In genomic region chr3:80006263-80006662, GRCm38 (mm10) we compare ENCODE assay signal across 24 mouse cellular contexts.
DNase-seq lines count a peak whose midpoint lies in the region; ATAC-seq and TF ChIP-seq lines count a peak whose summit lies in the region.
"Had no signal": no experiment of that assay in that cellular context is flagged by ENCODE, and none has a peak within 500 bp of the region (broad histone marks: within the 10 kb centered on the region; RNA-seq: fewer than 3 reads in every experiment).

No protein-coding gene starts in this region.

- H3K27ac ChIP-seq in gastrocnemius, adult 2 months: peak overlapping the region; percentile 82
- H3K27ac ChIP-seq in heart, embryonic 13.5 days (replicated peaks): peak overlapping the region; percentile 51; the same call in 1 of the 2 replicates
- no peak overlapping the region for H3K27ac ChIP-seq in liver, postnatal 0 days (ENCODE audit: low read depth)
- H3K27ac ChIP-seq in liver, embryonic 13.5 days: no peak overlapping the region
- H3K27ac ChIP-seq: limb, embryonic 13.5 days; liver, embryonic 15.5 days; stomach, embryonic 15.5 days had no signal

- H3K4me2 ChIP-seq in heart, embryonic 13.5 days: no peak overlapping the region
- H3K4me2 ChIP-seq in liver, postnatal 0 days (ENCODE audit: low read depth, low read length): no peak overlapping the region
- H3K4me2 ChIP-seq in liver, embryonic 13.5 days: no peak overlapping the region
- H3K4me2 ChIP-seq: limb, embryonic 13.5 days; liver, embryonic 15.5 days; lung, embryonic 15.5 days; stomach, embryonic 15.5 days had no signal

- H3K9ac ChIP-seq in heart, embryonic 13.5 days: peak overlapping the region; percentile 40; the same call in 1 of the 2 replicates
- no peak overlapping the region for H3K9ac ChIP-seq in liver, postnatal 0 days (replicated peaks)
- no peak overlapping the region for H3K9ac ChIP-seq in liver, embryonic 13.5 days
- H3K9ac ChIP-seq: limb, embryonic 13.5 days; liver, embryonic 15.5 days; lung, embryonic 15.5 days; stomach, embryonic 15.5 days had no signal

- peak; percentile 26 for DNase-seq in gastrocnemius, adult 2 months
- no peak for DNase-seq in gastrocnemius, postnatal 14 days
- no peak for DNase-seq in heart, postnatal 14 days
- DNase-seq in liver: peak; percentile 17
- DNase-seq in liver, postnatal 0 days: no peak
- DNase-seq in liver, embryonic 13.5 days: no peak
- DNase-seq in frontal cortex, postnatal 10 days (ENCODE audit: low spot score in 2 of 2): no peak
- DNase-seq: adrenal gland, adult 8-10 months; cerebellum, adult 8-10 months; cerebellum, postnatal 25 days; kidney, adult 2 months; kidney, postnatal 4 days; lung, postnatal 36 days; midbrain, embryonic 14.5 days; right cerebral cortex, postnatal 25 days; thymus, postnatal 14 days had no signal

- no peak for TF ChIP-seq CTCF in gastrocnemius, adult 2 months (IDR thresholded peaks at IDR 0.05)
- no peak for TF ChIP-seq CTCF in liver, postnatal 0 days (IDR thresholded peaks at IDR 0.05; ENCODE audit: low read depth)

- no peaks in the 10 kb centered on the region for H3K27me3 ChIP-seq in heart, embryonic 13.5 days (replicated peaks)
- H3K27me3 ChIP-seq in liver, postnatal 0 days (ENCODE audit: insufficient read depth, low read length): no peaks in the 10 kb centered on the region
- H3K27me3 ChIP-seq in liver, embryonic 13.5 days: no peaks in the 10 kb centered on the region
- H3K27me3 ChIP-seq: limb, embryonic 13.5 days; liver, embryonic 15.5 days; lung, embryonic 15.5 days; stomach, embryonic 15.5 days had no signal

- ATAC-seq in heart, embryonic 13.5 days (ENCODE audit: extremely low read depth, insufficient number of reproducible peaks, low FRiP score, low TSS enrichment): no peak
- no peak for ATAC-seq in liver, postnatal 0 days
- ATAC-seq in liver, embryonic 13.5 days (ENCODE audit: low read depth): peak; percentile 43; the same call in 1 of the 2 replicates
- ATAC-seq: forebrain, embryonic 14.5 days; hindbrain, embryonic 16.5 days had no signal

- TF ChIP-seq EP300 in liver, postnatal 0 days (IDR thresholded peaks at IDR 0.05; ENCODE audit: low read depth): no peak

- H3K9me3 ChIP-seq in heart, embryonic 13.5 days: no peaks in the 10 kb centered on the region
- H3K9me3 ChIP-seq in liver, postnatal 0 days (ENCODE audit: low read length): no peaks in the 10 kb centered on the region
- no peaks in the 10 kb centered on the region for H3K9me3 ChIP-seq in liver, embryonic 13.5 days (replicated peaks)
- H3K9me3 ChIP-seq: G1E; limb, embryonic 13.5 days; liver, embryonic 15.5 days; lung, embryonic 15.5 days; stomach, embryonic 15.5 days had no signal

- peaks cover 22% of the 10 kb centered on the region for H3K4me1 ChIP-seq in heart, embryonic 13.5 days
- H3K4me1 ChIP-seq in liver, postnatal 0 days (ENCODE audit: insufficient read depth): no peaks in the 10 kb centered on the region
- H3K4me1 ChIP-seq in liver, embryonic 13.5 days (replicated peaks): peaks cover 5% of the 10 kb centered on the region
- H3K4me1 ChIP-seq: lung, embryonic 15.5 days; stomach, embryonic 15.5 days had no signal

- no peaks in the 10 kb centered on the region for H3K36me3 ChIP-seq in heart, embryonic 13.5 days
- H3K36me3 ChIP-seq in liver, postnatal 0 days (replicated peaks; ENCODE audit: insufficient read depth, low read length): no peaks in the 10 kb centered on the region
- no peaks in the 10 kb centered on the region for H3K36me3 ChIP-seq in liver, embryonic 13.5 days
- H3K36me3 ChIP-seq: G1E; limb, embryonic 13.5 days; liver, embryonic 15.5 days; lung, embryonic 15.5 days; stomach, embryonic 15.5 days had no signal

- intact Hi-C loops in gastrocnemius, adult 2 months (cut with DNase I): loop anchor here (5.0 kb wide), 1 partner anchor 36 kb away; no protein-coding TSS in a partner anchor
- intact Hi-C loops in gastrocnemius, postnatal 14 days (cut with DNase I; ENCODE audit: low total_unique reads): no loop called here
- intact Hi-C loops in heart, postnatal 14 days (cut with DNase I): loop anchor here (5.0 kb wide), 3 partner anchors 36 to 119 kb away; no protein-coding TSS in a partner anchor

- no peak overlapping the region for H3K4me3 ChIP-seq in gastrocnemius, adult 2 months
- no peak overlapping the region for H3K4me3 ChIP-seq in heart, embryonic 13.5 days
- H3K4me3 ChIP-seq in liver, postnatal 0 days (ENCODE audit: low read depth, low read length): no peak overlapping the region
- H3K4me3 ChIP-seq in liver, embryonic 13.5 days (replicated peaks): no peak overlapping the region
- H3K4me3 ChIP-seq: limb, embryonic 13.5 days; liver, embryonic 15.5 days; lung, embryonic 15.5 days; stomach, embryonic 15.5 days had no signal

- 10% methylated on average over 5 of the region's 5 CpGs for WGBS in heart, embryonic 13.5 days
- 42% methylated on average over 5 of the region's 5 CpGs for WGBS in liver, postnatal 0 days (ENCODE audit: insufficient replicate concordance)
- WGBS in liver, embryonic 13.5 days (ENCODE audit: insufficient replicate concordance): 22% methylated on average over 5 of the region's 5 CpGs

Comparison
In these comparisons a context has a peak if more than half of its experiments do, and no peak if none do; other contexts are left out.
1. DNase-seq: peak in gastrocnemius, adult 2 months (single experiment) and liver (single experiment); none in gastrocnemius, postnatal 14 days (single experiment), heart, postnatal 14 days (0 of 2), liver, postnatal 0 days (single experiment), liver, embryonic 13.5 days (single experiment) and frontal cortex, postnatal 10 days (0 of 2).
2. H3K27ac ChIP-seq: peak in gastrocnemius, adult 2 months (single experiment) and heart, embryonic 13.5 days (single experiment); none in liver, postnatal 0 days (single experiment) and liver, embryonic 13.5 days (single experiment).